8 mouse cellular contexts compared by ENCODE assay signal in the genomic region with DNA sequence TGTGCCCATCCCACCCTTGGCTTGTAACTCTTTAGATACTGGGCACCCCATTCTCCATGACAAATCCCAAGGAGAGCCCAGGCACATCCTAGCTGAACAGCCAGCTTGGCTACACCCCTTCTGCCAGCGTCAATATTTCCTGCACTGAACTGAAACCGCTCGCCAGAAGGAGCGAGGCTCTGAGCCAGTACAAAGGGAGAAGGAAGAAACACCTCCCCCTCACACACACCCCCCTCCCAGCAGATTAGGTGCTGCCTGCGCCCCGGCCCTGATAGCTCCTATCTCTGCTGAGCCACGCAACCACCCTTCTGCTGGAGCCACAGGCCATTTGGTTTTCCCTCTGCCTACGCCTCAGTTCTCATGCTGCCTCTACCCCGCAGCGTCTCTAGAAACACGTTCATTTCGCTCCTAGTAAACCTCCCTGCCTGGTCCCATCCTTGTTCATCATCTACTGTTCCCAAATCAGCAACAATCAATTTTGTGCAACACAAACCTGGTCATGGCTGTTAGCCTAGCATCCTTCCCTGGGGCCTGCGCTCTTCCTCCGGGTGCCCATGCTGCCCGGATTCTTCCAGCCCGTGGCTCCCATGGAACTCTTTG. TPM values are rescaled to one million over a fixed set of nuclear protein-coding genes. Genes with fewer than 3 reads are reported as not detected.
DNase-seq lines count a peak whose midpoint lies in the region; ATAC-seq and TF ChIP-seq lines count a peak whose summit lies in the region.

No protein-coding gene starts in this region.

- TF ChIP-seq CTCF in kidney, adult 2 months (conservative IDR thresholded peaks at IDR 0.05; ENCODE audit: insufficient read depth, insufficient read length, low read depth, low read length): no peak
- no peak for TF ChIP-seq CTCF in cortical plate, adult 2 months (IDR thresholded peaks at IDR 0.05; ENCODE audit: extremely low read depth, insufficient read depth, low read length)

- no peaks in the 10 kb centered on the region for H3K27me3 ChIP-seq in kidney, adult 2 months (replicated peaks; ENCODE audit: control insufficient read depth, insufficient read depth, low read length)
- no peaks in the 10 kb centered on the region for H3K27me3 ChIP-seq in heart, embryonic 12.5 days (replicated peaks)
- no peaks in the 10 kb centered on the region; the same call in 1 of the 2 replicates for H3K27me3 ChIP-seq in neural tube, embryonic 15.5 days (replicated peaks)

- peak overlapping the region; percentile 35; the same call in 1 of the 2 replicates for H3K27ac ChIP-seq in kidney, adult 2 months (ENCODE audit: insufficient read depth, low read depth, low read length)
- peak overlapping the region; percentile 31 for H3K27ac ChIP-seq in cortical plate, adult 2 months (ENCODE audit: insufficient read depth, low read length)
- H3K27ac ChIP-seq in heart, embryonic 12.5 days (ENCODE audit: poor library complexity, severe bottlenecking): peak overlapping the region; percentile 86
- peak overlapping the region; percentile 60 for H3K27ac ChIP-seq in neural tube, embryonic 15.5 days (replicated peaks)

- no peak for TF ChIP-seq POLR2A in kidney, adult 2 months (IDR thresholded peaks at IDR 0.05; ENCODE audit: low read depth, low read length)
- no peak for TF ChIP-seq POLR2A in cortical plate, adult 2 months (IDR thresholded peaks at IDR 0.05; ENCODE audit: extremely low read depth, insufficient read depth, low read length)

- no peaks in the 10 kb centered on the region for H3K36me3 ChIP-seq in kidney, adult 2 months (ENCODE audit: control insufficient read depth, insufficient read depth, low read length)
- peaks cover 12% of the 10 kb centered on the region for H3K36me3 ChIP-seq in heart, embryonic 12.5 days
- no peaks in the 10 kb centered on the region for H3K36me3 ChIP-seq in neural tube, embryonic 15.5 days

- H3K9me3 ChIP-seq in heart, embryonic 12.5 days (replicated peaks): no peaks in the 10 kb centered on the region
- H3K9me3 ChIP-seq in neural tube, embryonic 15.5 days (replicated peaks): no peaks in the 10 kb centered on the region

- DNase-seq in kidney, adult 2 months: peak; percentile 62
- no peak for DNase-seq in kidney, adult 8-10 months
- peak; percentile 53 to 58 for DNase-seq in kidney, postnatal 36 days
- peak; percentile 71 to 76 for DNase-seq in lung, adult 18-20 months
- no peak for DNase-seq in urinary bladder, postnatal 25 days (ENCODE audit: low spot score)

- ATAC-seq in heart, embryonic 12.5 days (ENCODE audit: insufficient number of reproducible peaks, low FRiP score): peak; percentile 74
- ATAC-seq in neural tube, embryonic 15.5 days (ENCODE audit: low FRiP score): peak; percentile 36; the same call in 1 of the 2 replicates

- H3K4me2 ChIP-seq in heart, embryonic 12.5 days: peak overlapping the region; percentile 95
- H3K4me2 ChIP-seq in neural tube, embryonic 15.5 days: peak overlapping the region; percentile 94

- WGBS in kidney, adult 2 months: 22% methylated on average over 16 of the region's 16 CpGs
- WGBS in heart, embryonic 12.5 days: 2% methylated on average over 16 of the region's 16 CpGs
- WGBS in neural tube, embryonic 15.5 days: 2% methylated on average over 16 of the region's 16 CpGs

- H3K4me3 ChIP-seq in kidney, adult 2 months (ENCODE audit: insufficient read depth, low read depth, low read length): peak overlapping the region; percentile 44
- peak overlapping the region; percentile 36 for H3K4me3 ChIP-seq in cortical plate, adult 2 months (ENCODE audit: insufficient read depth, low read length)
- peak overlapping the region; percentile 74 for H3K4me3 ChIP-seq in heart, embryonic 12.5 days
- peak overlapping the region; percentile 44 for H3K4me3 ChIP-seq in neural tube, embryonic 15.5 days (replicated peaks)

- no peaks in the 10 kb centered on the region for H3K4me1 ChIP-seq in kidney, adult 2 months (ENCODE audit: control insufficient read depth, insufficient read depth, low read length)
- H3K4me1 ChIP-seq in cortical plate, adult 2 months (ENCODE audit: control insufficient read depth, insufficient read depth, low read length): peaks cover 4% of the 10 kb centered on the region; the same call in 1 of the 2 replicates
- peaks cover 40% of the 10 kb centered on the region for H3K4me1 ChIP-seq in heart, embryonic 12.5 days (replicated peaks)
- peaks cover 54% of the 10 kb centered on the region for H3K4me1 ChIP-seq in neural tube, embryonic 15.5 days

- H3K9ac ChIP-seq in heart, embryonic 12.5 days: peak overlapping the region; percentile 80
- H3K9ac ChIP-seq in neural tube, embryonic 15.5 days (replicated peaks): peak overlapping the region; percentile 18; the same call in 1 of the 2 replicates

RNA-seq across cellular contexts. Expression of gene Parvb, which starts 0.6 kb away (rescaled TPM):
- 7.1 and 8.5 TPM in 2 replicates for polyA plus RNA-seq in kidney, adult 2 months (2012; rRNA removed)
- 12.1 and 13.8 TPM in 2 replicates for polyA plus RNA-seq in cortical plate, adult 2 months (2012; rRNA removed)
- polyA plus RNA-seq in heart, embryonic 12.5 days (2016; fragmentation: Nextera tagmentation; extraction: Ambion mirVana): 13.5 and 13.8 TPM in 2 replicates
- polyA plus RNA-seq in neural tube, embryonic 15.5 days (2015; fragmentation: Nextera tagmentation; extraction: Ambion mirVana): 4.8 and 7.2 TPM in 2 replicates

RNA-seq across cellular contexts. Expression of gene Samm50, which starts 39.2 kb away (rescaled TPM):
- 18.6 and 22.9 TPM in 2 replicates for polyA plus RNA-seq in kidney, adult 2 months (2012; rRNA removed)
- 43.5 and 47.7 TPM in 2 replicates for polyA plus RNA-seq in cortical plate, adult 2 months (2012; rRNA removed)
- 122 and 125 TPM in 2 replicates for polyA plus RNA-seq in heart, embryonic 12.5 days (2016; fragmentation: Nextera tagmentation; extraction: Ambion mirVana)
- polyA plus RNA-seq in neural tube, embryonic 15.5 days (2015; fragmentation: Nextera tagmentation; extraction: Ambion mirVana): 89.4 and 91.9 TPM in 2 replicates

Comparison
In these comparisons a context has a peak if more than half of its experiments do, and no peak if none do; other contexts are left out.
1. DNase-seq: peak in kidney, adult 2 months (single experiment), kidney, postnatal 36 days (2 of 2) and lung, adult 18-20 months (2 of 2); none in kidney, adult 8-10 months (0 of 2) and urinary bladder, postnatal 25 days (single experiment).
2. H3K27ac ChIP-seq: peak in every context shown above with its lines; median percentile 86 in heart, embryonic 12.5 days; 60 in neural tube, embryonic 15.5 days; 35 in kidney, adult 2 months; 31 in cortical plate, adult 2 months.
3. Peak in every context shown above with its lines, with median percentiles within 50 percentile points of each other: H3K4me3 ChIP-seq.